Mouse (Mus musculus): ENCODE measurements at regions not wholly inside any gene's neighbourhood (a gene's known extent, or its start where the extent isn't known, plus 50 kb on each side); places are given as distances from the start of the nearest gene placed in this dataset.

DNA sequence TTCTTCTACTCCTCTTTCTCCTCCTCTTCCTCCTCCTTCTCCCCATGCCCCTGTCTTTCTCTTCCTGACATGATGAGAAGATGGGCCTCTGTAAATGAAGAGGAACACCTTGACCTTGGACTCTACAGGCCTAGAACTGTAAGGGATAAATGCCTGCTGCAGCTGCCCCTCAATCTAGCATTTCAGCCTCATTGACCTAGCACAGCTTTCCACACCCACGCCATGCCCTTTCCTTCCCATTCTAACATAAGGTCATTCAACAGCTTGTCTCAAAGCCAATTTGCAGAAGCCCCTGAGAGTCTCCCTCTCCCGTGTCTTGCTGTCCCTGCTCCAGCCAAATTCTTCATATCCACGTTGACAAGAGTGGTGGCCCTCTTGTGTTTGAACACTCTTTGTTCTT lies 63.8 kb upstream of the Dscam start:
- 81% methylated on average over 3 of the region's 3 CpGs for WGBS
- Histone ChIP-seq H3K4me3 (no peak overlapping the region), H3K27ac (no peak overlapping the region), H3K27me3 (ENCODE audit: poor library complexity, severe bottlenecking) (no peaks in the 10 kb centered on the region), H3K9me3 (no peaks in the 10 kb centered on the region), H3K4me1 (no peaks in the 10 kb centered on the region), H3K36me3 (replicated peaks) (no peaks in the 10 kb centered on the region)
- DNase-seq (ENCODE audit: extremely low spot score, low spot score), result no peak

DNA sequence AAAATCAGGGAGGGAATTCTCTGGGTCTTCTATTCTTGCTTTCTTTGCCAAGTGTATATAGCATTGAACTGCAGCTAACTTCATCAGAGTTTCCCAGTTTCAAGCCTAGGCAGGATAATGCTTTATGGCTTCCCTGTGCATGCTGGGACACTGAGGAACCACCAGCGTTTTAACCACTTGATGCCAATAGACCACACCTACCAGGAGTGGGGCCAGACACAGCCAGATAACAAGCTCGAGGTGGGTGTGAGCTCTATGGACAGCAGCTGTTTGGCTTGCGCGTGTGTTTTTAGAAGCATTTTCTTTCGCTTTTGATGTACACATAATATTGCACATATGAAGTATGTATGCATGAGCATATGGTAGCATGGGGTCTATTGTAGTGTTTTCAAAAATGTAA lies 69.1 kb upstream of the Dscam start:
- no peaks in the 10 kb centered on the region for H3K27me3 ChIP-seq (ENCODE audit: poor library complexity, severe bottlenecking)
- no peak overlapping the region for H3K27ac ChIP-seq
- WGBS, result 86% methylated on average over 5 of the region's 5 CpGs

DNA sequence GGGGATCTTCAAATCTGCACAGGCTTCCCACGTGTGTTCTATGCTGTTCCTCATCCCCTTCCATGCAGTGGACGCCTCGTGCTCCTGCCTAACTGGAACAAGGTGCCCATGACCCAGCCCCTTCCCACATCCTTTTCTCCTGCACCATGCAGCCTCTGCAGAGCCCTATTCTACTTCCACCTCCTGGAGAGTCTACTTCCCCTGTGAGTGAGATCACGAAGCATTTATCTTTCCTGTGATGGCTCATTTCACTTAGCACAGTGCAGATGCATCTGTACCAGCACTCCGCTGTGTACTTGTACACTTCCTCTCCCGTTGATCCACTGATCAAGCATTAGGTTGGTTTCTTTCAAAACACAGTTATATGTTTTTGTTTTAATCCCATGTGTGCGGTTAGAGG lies 69.5 kb upstream of the Dscam start:
- H3K4me1 ChIP-seq, result no peaks in the 10 kb centered on the region
- DNase-seq (ENCODE audit: extremely low spot score, low spot score), result no peak
- no peaks in the 10 kb centered on the region for H3K36me3 ChIP-seq (replicated peaks)
- H3K4me3 ChIP-seq, result no peak overlapping the region
- no peaks in the 10 kb centered on the region for H3K27me3 ChIP-seq (ENCODE audit: poor library complexity, severe bottlenecking)
- H3K9me3 ChIP-seq, result no peaks in the 10 kb centered on the region
- no peak overlapping the region for H3K27ac ChIP-seq
- 87% methylated on average over 7 of the region's 7 CpGs for WGBS

More for the DNA sequence above, 69.1 kb upstream of the Dscam start:
- no peaks in the 10 kb centered on the region for H3K9me3 ChIP-seq
- no peaks in the 10 kb centered on the region for H3K36me3 ChIP-seq (replicated peaks)
- no peak for DNase-seq (ENCODE audit: extremely low spot score, low spot score)
- no peaks in the 10 kb centered on the region for H3K4me1 ChIP-seq
- H3K4me3 ChIP-seq, result no peak overlapping the region

DNA sequence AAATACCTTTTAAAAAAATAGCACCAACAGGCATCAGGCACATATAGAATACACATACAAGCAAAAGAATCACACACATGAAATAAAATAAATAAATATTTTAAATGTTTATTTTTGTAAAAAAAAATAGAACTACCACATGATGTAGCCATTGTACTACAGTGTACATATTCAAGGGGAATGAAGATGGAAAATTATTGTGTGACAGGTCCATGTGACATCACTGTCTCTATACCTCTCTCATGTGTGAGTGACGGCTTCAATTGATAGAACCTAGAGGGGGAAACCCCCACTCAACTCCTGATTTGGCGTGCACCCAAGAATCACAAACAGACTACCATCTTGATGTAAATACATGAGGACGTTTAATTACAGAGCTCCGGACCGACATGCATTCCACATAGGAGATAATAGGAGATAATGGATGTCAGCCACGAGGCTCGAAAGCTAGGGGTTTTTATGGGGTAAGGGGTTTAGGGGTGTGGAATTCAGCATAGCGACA lies 70.4 kb upstream of the Dscam start:
- H3K27me3 ChIP-seq (ENCODE audit: poor library complexity, severe bottlenecking), result no peaks in the 10 kb centered on the region
- DNase-seq (ENCODE audit: extremely low spot score, low spot score), result no peak
- H3K9me3 ChIP-seq, result no peaks in the 10 kb centered on the region
- 95% methylated on average over 8 of the region's 8 CpGs for WGBS
- no peak overlapping the region for H3K27ac ChIP-seq
- no peaks in the 10 kb centered on the region for H3K36me3 ChIP-seq (replicated peaks)
- H3K4me3 ChIP-seq, result no peak overlapping the region
- no peaks in the 10 kb centered on the region for H3K4me1 ChIP-seq

DNA sequence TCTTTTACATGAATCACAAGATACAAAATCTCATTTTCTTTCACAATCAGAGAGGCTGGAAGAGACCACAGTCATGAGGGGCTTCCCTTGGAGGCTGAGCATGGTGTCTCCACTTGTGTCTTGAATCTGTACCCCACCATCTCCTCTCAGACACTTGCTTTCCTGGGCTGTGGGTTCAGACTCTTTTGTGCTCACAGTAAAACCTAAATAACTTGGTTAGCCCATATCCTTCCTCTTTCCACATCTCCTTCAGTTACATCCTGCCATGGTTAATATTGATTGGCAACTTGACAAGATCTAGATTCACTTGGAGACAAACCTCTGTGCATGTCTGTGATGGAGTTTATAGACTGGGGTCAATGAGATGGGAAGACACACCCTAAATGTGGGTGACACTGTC lies 71.1 kb upstream of the Dscam start:
- H3K36me3 ChIP-seq (replicated peaks), result no peaks in the 10 kb centered on the region

DNA sequence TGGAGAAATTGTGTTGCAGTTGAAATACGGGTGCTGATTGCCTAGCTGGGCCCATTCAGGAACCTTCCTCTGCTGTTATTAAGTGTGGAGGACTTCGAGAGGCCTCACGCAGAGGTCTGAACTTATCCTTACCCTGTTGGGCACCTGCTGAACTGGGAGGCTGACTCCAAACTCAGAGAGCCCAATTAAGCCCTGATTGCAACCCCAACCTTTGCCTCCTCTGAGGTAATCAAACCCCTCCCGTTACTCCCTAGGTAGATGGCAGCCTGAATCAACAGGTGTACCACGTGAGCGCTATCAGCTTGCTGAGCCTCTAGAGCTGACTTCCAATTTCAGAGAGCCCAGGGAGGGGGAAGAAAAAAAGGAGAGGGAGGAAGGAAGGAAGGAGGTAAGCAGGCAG lies 79.9 kb upstream of the Dscam start:
- no peaks in the 10 kb centered on the region for H3K9me3 ChIP-seq
- no peaks in the 10 kb centered on the region for H3K36me3 ChIP-seq (replicated peaks)
- no peaks in the 10 kb centered on the region for H3K27me3 ChIP-seq (ENCODE audit: poor library complexity, severe bottlenecking)
- H3K27ac ChIP-seq, result no peak overlapping the region
- DNase-seq (ENCODE audit: extremely low spot score, low spot score), result no peak
- WGBS, result 75% methylated on average over 6 of the region's 6 CpGs
- 0 out of 2 replicates have a peak, but pooled peaks cover 5% of the 10 kb centered on the region for H3K4me1 ChIP-seq
- H3K4me3 ChIP-seq, result no peak overlapping the region

More for the DNA sequence above, 71.1 kb upstream of the Dscam start:
- H3K4me3 ChIP-seq, result no peak overlapping the region
- H3K9me3 ChIP-seq, result no peaks in the 10 kb centered on the region
- H3K27me3 ChIP-seq (ENCODE audit: poor library complexity, severe bottlenecking), result no peaks in the 10 kb centered on the region
- DNase-seq (ENCODE audit: extremely low spot score, low spot score), result no peak
- H3K4me1 ChIP-seq, result no peaks in the 10 kb centered on the region
- no peak overlapping the region for H3K27ac ChIP-seq

DNA sequence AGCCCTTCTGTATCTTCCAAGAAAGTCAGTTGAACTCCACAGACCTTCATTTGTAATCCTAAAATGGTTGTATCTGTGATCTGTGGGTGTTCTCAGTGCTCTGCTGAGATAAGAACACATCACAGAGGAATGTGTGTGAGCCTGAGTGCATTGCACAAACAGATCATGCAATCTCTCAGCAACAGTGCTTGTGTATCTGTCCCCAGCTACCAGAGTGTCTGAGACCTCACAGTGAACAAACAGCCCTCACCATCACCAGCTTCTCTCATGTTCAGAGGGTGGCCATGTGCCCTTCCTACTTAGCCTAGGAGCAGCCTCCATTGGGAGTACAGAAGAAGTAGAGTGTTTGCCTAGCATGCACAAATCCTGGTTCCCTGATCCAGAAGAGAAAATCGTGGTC lies 82.0 kb upstream of the Dscam start:
- H3K36me3 ChIP-seq (replicated peaks), result no peaks in the 10 kb centered on the region
- WGBS, result 86% methylated on average over 1 of the region's 1 CpGs
- DNase-seq (ENCODE audit: extremely low spot score, low spot score), result no peak
- no peaks in the 10 kb centered on the region for H3K27me3 ChIP-seq (ENCODE audit: poor library complexity, severe bottlenecking)
- H3K9me3 ChIP-seq, result no peaks in the 10 kb centered on the region
- no peak overlapping the region for H3K4me3 ChIP-seq
- no peak overlapping the region for H3K27ac ChIP-seq
- H3K4me1 ChIP-seq, result 0 out of 2 replicates have a peak, but pooled peaks cover 5% of the 10 kb centered on the region

DNA sequence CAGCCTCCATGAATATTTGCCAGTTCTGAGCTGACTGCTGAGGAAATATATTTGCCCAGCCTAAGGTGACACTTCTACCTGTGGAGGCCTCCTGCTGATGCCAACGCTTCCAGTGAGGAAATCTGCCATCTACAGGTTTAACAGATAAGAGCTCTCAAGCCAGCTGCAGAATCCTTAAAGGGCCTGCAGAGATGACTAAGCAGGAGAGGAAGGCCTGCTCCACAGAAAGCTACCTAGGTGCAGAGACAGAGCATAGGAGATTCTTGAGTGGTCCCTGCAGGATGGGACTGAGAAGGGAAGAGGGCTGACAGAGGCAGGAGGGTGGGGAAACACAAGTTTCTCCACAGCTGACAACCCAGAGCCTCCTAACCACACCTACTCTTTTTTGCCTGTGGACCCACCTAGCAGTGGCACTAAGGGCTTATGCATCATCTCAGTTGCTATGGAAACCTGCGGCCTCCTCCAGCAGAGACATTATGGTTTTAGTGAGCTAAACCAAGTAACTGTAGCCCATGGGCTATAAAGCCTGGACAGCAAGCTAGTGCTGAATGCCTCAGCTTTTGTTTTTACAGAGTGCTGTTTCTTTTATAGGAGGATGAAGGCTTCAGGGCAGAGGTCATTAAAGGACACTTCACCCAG lies 82.6 kb upstream of the Dscam start:
- Histone ChIP-seq H3K4me3 (no peak overlapping the region), H3K4me1 (0 out of 2 replicates have a peak, but pooled peaks cover 5% of the 10 kb centered on the region), H3K27ac (no peak overlapping the region), H3K36me3 (replicated peaks) (no peaks in the 10 kb centered on the region), H3K27me3 (ENCODE audit: poor library complexity, severe bottlenecking) (no peaks in the 10 kb centered on the region), H3K9me3 (no peaks in the 10 kb centered on the region)
- WGBS, result 64% methylated on average over 2 of the region's 2 CpGs
- DNase-seq (ENCODE audit: extremely low spot score, low spot score), result no peak

DNA sequence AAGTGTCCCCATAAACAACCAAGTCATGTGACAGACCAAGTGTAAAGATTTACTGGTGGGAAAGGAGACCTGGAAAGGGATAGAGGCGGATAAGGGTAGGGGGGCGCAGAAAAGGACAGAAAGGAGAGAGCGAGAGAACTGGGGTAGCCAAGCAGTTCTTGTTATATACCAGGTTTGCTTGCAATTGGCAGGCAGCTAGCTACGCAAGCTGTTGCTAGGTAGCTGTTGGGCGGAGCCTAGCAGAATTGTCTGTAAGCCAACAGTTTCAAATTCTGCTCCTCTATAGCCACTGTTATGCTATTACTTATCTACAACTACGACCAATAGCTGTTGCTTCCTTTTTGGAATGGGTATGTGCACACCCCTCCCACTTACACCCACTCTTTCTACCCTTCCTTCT lies 88.3 kb upstream of the Dscam start:
- Histone ChIP-seq H3K9me3 (no peaks in the 10 kb centered on the region), H3K27me3 (ENCODE audit: poor library complexity, severe bottlenecking) (no peaks in the 10 kb centered on the region)

DNA sequence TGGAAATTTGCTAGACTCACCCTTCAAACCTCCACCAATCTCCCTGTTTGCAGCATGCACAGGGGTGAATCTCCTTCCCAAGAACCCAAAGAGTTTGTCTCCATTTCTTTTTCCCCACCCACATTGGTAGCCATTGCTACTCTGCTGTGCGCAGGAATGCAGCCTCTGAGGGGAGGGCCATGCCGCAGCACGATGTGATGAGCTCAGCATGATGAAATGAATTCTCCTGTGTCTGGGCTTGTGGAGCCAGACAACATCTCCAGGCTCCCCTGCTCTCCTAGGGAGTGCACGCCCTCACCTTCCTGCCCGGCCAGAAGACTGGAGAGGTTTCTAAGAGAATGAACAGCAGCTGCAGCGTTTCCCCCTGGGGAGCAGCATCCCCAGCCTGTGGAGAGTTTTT lies 92.9 kb upstream of the Dscam start:
- no peaks in the 10 kb centered on the region for H3K27me3 ChIP-seq (ENCODE audit: poor library complexity, severe bottlenecking)
- H3K9me3 ChIP-seq, result no peaks in the 10 kb centered on the region
- DNase-seq (ENCODE audit: extremely low spot score, low spot score), result no peak
- H3K27ac ChIP-seq, result 0 out of 2 replicates have a peak overlapping the region, but pooled peaks have one; percentile 25
- H3K36me3 ChIP-seq (replicated peaks), result no peaks in the 10 kb centered on the region
- WGBS, result 13% methylated on average over 6 of the region's 6 CpGs
- peaks cover 17% of the 10 kb centered on the region for H3K4me1 ChIP-seq
- H3K4me3 ChIP-seq, result no peak overlapping the region

More for the DNA sequence above, 88.3 kb upstream of the Dscam start:
- Histone ChIP-seq H3K27ac (no peak overlapping the region), H3K4me3 (no peak overlapping the region), H3K4me1 (peaks cover 8% of the 10 kb centered on the region), H3K36me3 (replicated peaks) (no peaks in the 10 kb centered on the region)
- DNase-seq (ENCODE audit: extremely low spot score, low spot score), result no peak
- 90% methylated on average over 6 of the region's 6 CpGs for WGBS

DNA sequence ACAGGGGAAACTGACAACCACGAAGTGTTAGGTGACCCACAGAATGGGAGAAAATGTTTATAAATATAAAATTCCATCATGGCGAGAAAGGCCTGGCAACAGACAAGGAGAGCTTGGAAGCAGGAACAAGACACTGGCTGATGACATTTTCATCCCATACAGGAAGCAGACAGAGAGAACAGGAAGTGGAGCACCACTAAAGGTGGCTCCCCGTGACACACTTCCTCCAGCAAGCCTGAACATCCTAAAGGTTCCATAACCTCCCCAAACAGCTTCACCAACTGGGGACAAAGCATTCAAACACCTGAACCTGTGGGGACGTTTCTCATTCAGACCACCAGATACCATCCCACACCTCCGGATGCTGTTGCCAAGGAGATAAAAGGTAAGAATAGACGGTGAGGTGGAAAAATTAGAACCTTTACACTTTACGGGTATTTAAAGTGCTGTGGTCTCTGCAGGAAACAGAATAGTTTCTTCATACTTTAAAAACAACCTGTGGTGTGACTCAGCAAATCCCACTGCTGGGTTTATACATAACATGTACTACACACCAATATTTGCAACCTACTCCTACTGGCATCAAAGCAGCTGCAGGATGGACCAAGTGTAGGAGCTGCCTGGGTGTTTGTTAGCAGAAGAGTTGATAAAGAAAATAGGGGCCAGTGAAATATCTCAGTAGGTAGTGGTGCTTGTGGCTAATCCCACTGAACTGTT lies 86.0 kb upstream of the Bace2 start:
- DNase-seq (ENCODE audit: extremely low spot score, low spot score), result no peak
- WGBS, result 91% methylated on average over 7 of the region's 7 CpGs

DNA sequence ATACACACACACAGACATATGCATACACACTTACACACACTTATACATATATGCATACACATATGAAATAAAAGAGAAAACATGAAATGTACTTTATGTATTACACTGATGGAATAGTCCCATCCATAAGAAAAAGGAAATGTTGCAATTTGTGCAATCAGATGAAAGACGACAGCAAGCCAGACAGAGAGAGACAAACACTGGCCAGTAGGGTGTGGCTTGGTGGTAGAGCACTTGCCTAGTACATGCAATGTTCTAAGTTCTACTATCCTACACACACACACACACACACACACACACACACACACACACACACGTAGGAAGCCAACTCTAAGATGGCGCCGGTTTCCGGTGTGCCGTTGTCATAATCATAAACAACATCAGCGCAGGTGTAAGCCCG lies 85.3 kb upstream of the Bace2 start:
- no peak overlapping the region for H3K27ac ChIP-seq
- H3K4me3 ChIP-seq, result no peak overlapping the region
- H3K36me3 ChIP-seq (replicated peaks), result no peaks in the 10 kb centered on the region
- WGBS, result 92% methylated on average over 8 of the region's 8 CpGs
- DNase-seq (ENCODE audit: extremely low spot score, low spot score), result no peak
- no peaks in the 10 kb centered on the region; the same call in 1 of the 2 replicates for H3K4me1 ChIP-seq
- H3K27me3 ChIP-seq (ENCODE audit: poor library complexity, severe bottlenecking), result 0 out of 2 replicates have a peak, but pooled peaks cover 5% of the 10 kb centered on the region
- H3K9me3 ChIP-seq, result no peaks in the 10 kb centered on the region

More for the DNA sequence above, 86.0 kb upstream of the Bace2 start:
- Histone ChIP-seq H3K4me3 (no peak overlapping the region), H3K27ac (no peak overlapping the region), H3K4me1 (no peaks in the 10 kb centered on the region; the same call in 1 of the 2 replicates), H3K9me3 (no peaks in the 10 kb centered on the region), H3K27me3 (ENCODE audit: poor library complexity, severe bottlenecking) (0 out of 2 replicates have a peak, but pooled peaks cover 5% of the 10 kb centered on the region), H3K36me3 (replicated peaks) (no peaks in the 10 kb centered on the region)

DNA sequence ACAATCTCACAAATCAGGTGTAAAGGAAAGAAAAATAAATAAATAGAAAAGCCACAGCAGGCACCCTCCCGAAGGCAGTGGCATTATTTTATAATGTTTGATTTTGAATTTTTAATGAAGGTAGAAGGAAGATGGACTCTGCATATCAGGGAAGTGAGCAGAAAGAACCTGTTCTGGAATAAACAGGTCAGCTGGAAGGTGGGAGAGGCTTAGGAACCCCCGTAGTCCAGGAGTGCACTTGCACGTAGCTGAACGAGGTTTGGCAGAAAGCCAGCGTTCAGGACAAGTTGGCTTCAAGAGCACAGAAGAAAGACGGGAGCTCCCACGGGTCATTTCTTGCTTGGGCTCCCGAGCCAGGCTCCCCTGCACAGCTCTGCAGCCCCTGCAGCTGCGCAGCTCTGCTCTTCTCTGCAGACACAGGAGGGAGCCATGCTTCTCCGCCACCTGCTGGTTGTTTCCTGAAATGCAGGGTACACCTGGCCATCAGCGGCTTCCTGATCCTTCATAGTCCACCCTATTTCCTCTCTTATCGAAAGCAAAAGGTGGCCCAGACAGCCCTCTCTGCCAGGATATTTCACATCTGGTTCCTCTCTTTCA lies 84.4 kb upstream of the Bace2 start:
- Histone ChIP-seq H3K27ac (no peak overlapping the region), H3K36me3 (replicated peaks) (no peaks in the 10 kb centered on the region), H3K27me3 (ENCODE audit: poor library complexity, severe bottlenecking) (0 out of 2 replicates have a peak, but pooled peaks cover 5% of the 10 kb centered on the region), H3K4me1 (no peaks in the 10 kb centered on the region; the same call in 1 of the 2 replicates), H3K4me3 (peak overlapping the region; percentile 11; the same call in 1 of the 2 replicates), H3K9me3 (no peaks in the 10 kb centered on the region)
- 19% methylated on average over 12 of the region's 12 CpGs for WGBS
- DNase-seq (ENCODE audit: extremely low spot score, low spot score), result peak; percentile 82
